In genomic region chr16:87875927-87876326, GRCm38 (mm10) we compare ENCODE assay signal across 16 mouse cellular contexts.
"Had no signal": no experiment of that assay in that cellular context is flagged by ENCODE, and none has a peak within 500 bp of the region (broad histone marks: within the 10 kb centered on the region; RNA-seq: fewer than 3 reads in every experiment).

No protein-coding gene starts in this region.

- H3K9ac ChIP-seq: kidney, embryonic 15.5 days; liver, embryonic 13.5 days; midbrain, embryonic 12.5 days; midbrain, embryonic 15.5 days; neural tube, embryonic 12.5 days; neural tube, embryonic 15.5 days; stomach, embryonic 15.5 days had no signal

- H3K4me1 ChIP-seq: kidney, embryonic 15.5 days; liver, embryonic 13.5 days; midbrain, embryonic 12.5 days; midbrain, embryonic 15.5 days; neural tube, embryonic 12.5 days; neural tube, embryonic 15.5 days; stomach, embryonic 15.5 days had no signal

- H3K36me3 ChIP-seq: kidney, embryonic 15.5 days; liver, embryonic 13.5 days; midbrain, embryonic 12.5 days; midbrain, embryonic 15.5 days; neural tube, embryonic 12.5 days; neural tube, embryonic 15.5 days; stomach, embryonic 15.5 days had no signal

- H3K9me3 ChIP-seq: kidney, embryonic 15.5 days; liver, embryonic 13.5 days; midbrain, embryonic 12.5 days; midbrain, embryonic 15.5 days; neural tube, embryonic 12.5 days; neural tube, embryonic 15.5 days; stomach, embryonic 15.5 days had no signal

- ATAC-seq: intestine, postnatal 0 days; midbrain, embryonic 15.5 days had no signal

- DNase-seq: kidney, adult 2 months; kidney, postnatal 36 days; layer of hippocampus, postnatal 36 days; liver, embryonic 13.5 days; right cerebral cortex, postnatal 25 days; spleen, adult 18-20 months; thymus, postnatal 25 days had no signal

- H3K4me3 ChIP-seq: kidney, embryonic 15.5 days; left cerebral cortex, adult 2 months; liver, embryonic 13.5 days; midbrain, embryonic 12.5 days; midbrain, embryonic 15.5 days; neural tube, embryonic 12.5 days; neural tube, embryonic 15.5 days; stomach, embryonic 15.5 days had no signal

- H3K27me3 ChIP-seq: kidney, embryonic 15.5 days; liver, embryonic 13.5 days; midbrain, embryonic 12.5 days; midbrain, embryonic 15.5 days; neural tube, embryonic 12.5 days; neural tube, embryonic 15.5 days; stomach, embryonic 15.5 days had no signal

- H3K4me2 ChIP-seq: kidney, embryonic 15.5 days; liver, embryonic 13.5 days; midbrain, embryonic 12.5 days; midbrain, embryonic 15.5 days; neural tube, embryonic 12.5 days; neural tube, embryonic 15.5 days; stomach, embryonic 15.5 days had no signal

- H3K27ac ChIP-seq: kidney, embryonic 15.5 days; left cerebral cortex, adult 2 months; liver, embryonic 13.5 days; macrophage; midbrain, embryonic 12.5 days; midbrain, embryonic 15.5 days; neural tube, embryonic 12.5 days; neural tube, embryonic 15.5 days; stomach, embryonic 15.5 days had no signal
